Mouse (Mus musculus): ENCODE measurements around the gene Pacsin2. TPM values are rescaled to one million over a fixed set of nuclear protein-coding genes. Genes with fewer than 3 reads are reported as not detected.

Gene Pacsin2
- polyA plus RNA-seq, 1 experiment from 2014 or later, result 24.3 TPM

- no peak for ATAC-seq
- WGBS (ENCODE audit: insufficient replicate concordance), result 88% methylated on average over 3 of the region's 3 CpGs
These were observed 132.0 kb downstream of the Pacsin2 start for GRCm38 (mm10) chr15:83332373-83332772.

GRCm38 (mm10) chr15:83328952-83329351, 135.5 kb downstream of the Pacsin2 start:
- no peak for ATAC-seq

More at GRCm38 (mm10) chr15:83332373-83332772, 132.0 kb downstream of the Pacsin2 start:
- Histone ChIP-seq H3K36me3 (replicated peaks; ENCODE audit: insufficient read depth, low read length) (peaks cover 44% of the 10 kb centered on the region), H3K9ac (replicated peaks) (no peak overlapping the region), H3K4me2 (ENCODE audit: low read depth, low read length) (no peak overlapping the region), H3K27ac (ENCODE audit: low read depth) (no peak overlapping the region), H3K27me3 (ENCODE audit: insufficient read depth, low read length) (no peaks in the 10 kb centered on the region), H3K4me1 (ENCODE audit: insufficient read depth) (no peaks in the 10 kb centered on the region), H3K4me3 (ENCODE audit: low read depth, low read length) (no peak overlapping the region), H3K9me3 (ENCODE audit: low read length) (no peaks in the 10 kb centered on the region)
- DNase-seq, result peak; percentile 31
- TF ChIP-seq EP300 (IDR thresholded peaks at IDR 0.05; ENCODE audit: low read depth) (no peak), CTCF (IDR thresholded peaks at IDR 0.05; ENCODE audit: low read depth) (peak; percentile 53)

More at GRCm38 (mm10) chr15:83328952-83329351, 135.5 kb downstream of the Pacsin2 start:
- no peak overlapping the region for H3K4me2 ChIP-seq (ENCODE audit: low read depth, low read length)
- DNase-seq, result no peak
- H3K4me3 ChIP-seq (ENCODE audit: low read depth, low read length), result no peak overlapping the region
- no peaks in the 10 kb centered on the region for H3K9me3 ChIP-seq (ENCODE audit: low read length)
- WGBS (ENCODE audit: insufficient replicate concordance), result 80% methylated on average over 5 of the region's 5 CpGs
- no peaks in the 10 kb centered on the region for H3K4me1 ChIP-seq (ENCODE audit: insufficient read depth)
- H3K27me3 ChIP-seq (ENCODE audit: insufficient read depth, low read length), result no peaks in the 10 kb centered on the region
- TF ChIP-seq EP300 (IDR thresholded peaks at IDR 0.05; ENCODE audit: low read depth), result no peak
- no peak for TF ChIP-seq CTCF (IDR thresholded peaks at IDR 0.05; ENCODE audit: low read depth)
- peaks cover 28% of the 10 kb centered on the region for H3K36me3 ChIP-seq (replicated peaks; ENCODE audit: insufficient read depth, low read length)
- H3K9ac ChIP-seq (replicated peaks), result no peak overlapping the region
- H3K27ac ChIP-seq (ENCODE audit: low read depth), result no peak overlapping the region

Other genes with a start within 250 kb of the Pacsin2 start
- 0.13 and 0.25 TPM in 2 replicates for gene A4galt, start 212.8 kb downstream of the Pacsin2 start, polyA plus RNA-seq (2015; fragmentation: Nextera tagmentation; extraction: Ambion mirVana)
- 9.6 and 9.9 TPM in 2 replicates for gene Arfgap3, start 114.4 kb downstream of the Pacsin2 start, polyA plus RNA-seq (2015; fragmentation: Nextera tagmentation; extraction: Ambion mirVana)
- 2.7 and 3.2 TPM in 2 replicates for gene Ttll1, start 46.3 kb upstream of the Pacsin2 start, polyA plus RNA-seq (2015; fragmentation: Nextera tagmentation; extraction: Ambion mirVana)
- gene Bik, start 62.3 kb upstream of the Pacsin2 start, polyA plus RNA-seq (2015; fragmentation: Nextera tagmentation; extraction: Ambion mirVana), result 6.2 and 6.4 TPM in 2 replicates
- gene Tspo, start 99.0 kb upstream of the Pacsin2 start, polyA plus RNA-seq (2015; fragmentation: Nextera tagmentation; extraction: Ambion mirVana), result 168 and 183 TPM in 2 replicates
- gene Mcat, start 99.2 kb upstream of the Pacsin2 start, polyA plus RNA-seq (2015; fragmentation: Nextera tagmentation; extraction: Ambion mirVana), result 20.0 and 20.5 TPM in 2 replicates
- gene Ttll12, start 130.6 kb upstream of the Pacsin2 start, polyA plus RNA-seq (2015; fragmentation: Nextera tagmentation; extraction: Ambion mirVana), result 10.9 and 12.9 TPM in 2 replicates

All from liver, postnatal 0 days (tissue).